Mouse (Mus musculus) testis, adult 2 months (tissue): Measurements from ENCODE around the gene Snrpb. TPM values are rescaled to one million over a fixed set of nuclear protein-coding genes. Genes with fewer than 3 reads are reported as not detected.

Experiments used
- H3K27ac ChIP-seq: fragments of 200-500 bp; 2 replicates; pipeline ENCODE4 v1.5.1; 2012; ENCODE audit warnings: low read depth, low read length; ENCODE audit not compliant: control insufficient read depth, insufficient read depth
- H3K27me3 ChIP-seq: fragments of 200-500 bp; 2 replicates; pipeline ENCODE4 v1.6.1; 2012; ENCODE audit warnings: mild to moderate bottlenecking, low read length, moderate library complexity; ENCODE audit not compliant: control insufficient read depth, insufficient read depth
- H3K36me3 ChIP-seq: fragments of 200-500 bp; 2 replicates; pipeline ENCODE4 v1.6.1; 2012; ENCODE audit warnings: mild to moderate bottlenecking, low read length; ENCODE audit not compliant: control insufficient read depth, insufficient read depth
- H3K4me1 ChIP-seq: fragments of 200-500 bp; 2 replicates; pipeline ENCODE4 v1.6.1; 2012; ENCODE audit warnings: low read length; ENCODE audit not compliant: control insufficient read depth, insufficient read depth
- H3K4me3 ChIP-seq: fragments of 200-500 bp; 2 replicates; pipeline ENCODE4 v1.5.1; 2012; ENCODE audit warnings: low read depth, mild to moderate bottlenecking, low read length, moderate library complexity, mixed read lengths; ENCODE audit not compliant: control insufficient read depth
- CTCF ChIP-seq: fragments of 200-500 bp; IDR thresholded peaks from 2 replicates; pipeline ENCODE4 v1.5.1; 2012; ENCODE audit warnings: low read depth, mild to moderate bottlenecking, inconsistent platforms, low read length, moderate library complexity; ENCODE audit not compliant: control insufficient read depth, insufficient read depth, insufficient replicate concordance
- POLR2A ChIP-seq: fragments of 200-500 bp; IDR thresholded peaks from 2 replicates; pipeline ENCODE4 v1.6.1; 2012; ENCODE audit warnings: low read depth, mild to moderate bottlenecking, inconsistent platforms, low read length, moderate library complexity; ENCODE audit not compliant: control insufficient read depth
- polyA plus RNA-seq: library from polyadenylated mRNA; depleted of rRNA; stranded (reverse); fragments of >200 nt; gene quantifications from 2 replicates; pipeline ENCODE4 v1.2.3, GENCODE M21; 2012

The Snrpb gene
- polyA plus RNA-seq, 1 experiment: 102 TPM

DNA sequence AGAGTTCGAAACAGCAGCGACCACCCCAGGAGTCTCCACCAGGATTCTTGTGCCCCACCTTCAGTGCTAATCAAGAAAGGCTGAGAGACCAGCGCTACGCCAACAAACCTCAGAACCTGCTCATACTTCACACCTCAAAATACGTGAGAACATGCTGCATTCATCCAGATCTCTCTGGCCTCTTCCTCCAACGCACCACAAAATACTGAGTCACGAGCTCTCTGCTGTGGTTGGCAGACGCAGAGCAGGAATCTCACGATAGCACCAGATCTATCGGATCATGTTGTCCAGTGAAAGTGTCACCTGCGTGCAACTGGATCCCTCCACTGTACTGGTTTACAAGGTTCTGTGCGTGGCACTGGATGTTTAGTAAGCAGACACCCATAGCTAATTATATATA lies 9.2 kb upstream of the Snrpb start:
- Histone ChIP-seq H3K4me3 (no peak overlapping the region), H3K4me1 (no peaks in the 10 kb centered on the region), H3K27me3 (no peaks in the 10 kb centered on the region), H3K36me3 (no peaks in the 10 kb centered on the region), H3K27ac (no peak overlapping the region)
- TF ChIP-seq CTCF (no peak), POLR2A (no peak)

GRCm38 (mm10) chr2:130179507-130180019 lies 360 bp upstream of the Snrpb start:
- peak overlapping the region; percentile 90 for H3K27ac ChIP-seq
- H3K4me3 ChIP-seq: peak overlapping the region; percentile 90
- H3K4me1 ChIP-seq: 0 out of 2 replicates have a peak, but pooled peaks cover 3% of the 10 kb centered on the region
- no peaks in the 10 kb centered on the region for H3K27me3 ChIP-seq
- H3K36me3 ChIP-seq: no peaks in the 10 kb centered on the region; the same call in 1 of the 2 replicates
- no peak for TF ChIP-seq POLR2A
- TF ChIP-seq CTCF: no peak

DNA sequence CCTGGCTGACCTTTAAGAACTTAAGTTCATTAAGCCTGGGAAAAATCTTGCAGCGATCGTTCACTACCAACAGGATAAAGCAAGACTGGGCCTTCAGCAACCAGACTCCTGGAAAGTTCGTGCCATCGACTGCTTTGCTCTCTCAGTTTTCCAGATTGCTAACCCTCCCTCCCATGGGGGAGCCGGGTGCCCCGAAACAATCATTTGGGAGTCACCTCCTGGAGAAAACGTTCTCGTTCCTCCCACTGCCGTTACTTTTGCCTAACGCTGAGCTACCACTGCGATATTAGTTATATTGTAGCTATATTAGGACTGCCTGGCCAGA lies 860 bp downstream of the Snrpb start:
- TF ChIP-seq CTCF (no peak), POLR2A (no peak)
- Histone ChIP-seq H3K27me3 (no peaks in the 10 kb centered on the region), H3K27ac (peak overlapping the region; percentile 94), H3K4me3 (peak overlapping the region; percentile 90), H3K4me1 (0 out of 2 replicates have a peak, but pooled peaks cover 3% of the 10 kb centered on the region), H3K36me3 (no peaks in the 10 kb centered on the region; the same call in 1 of the 2 replicates)

DNA sequence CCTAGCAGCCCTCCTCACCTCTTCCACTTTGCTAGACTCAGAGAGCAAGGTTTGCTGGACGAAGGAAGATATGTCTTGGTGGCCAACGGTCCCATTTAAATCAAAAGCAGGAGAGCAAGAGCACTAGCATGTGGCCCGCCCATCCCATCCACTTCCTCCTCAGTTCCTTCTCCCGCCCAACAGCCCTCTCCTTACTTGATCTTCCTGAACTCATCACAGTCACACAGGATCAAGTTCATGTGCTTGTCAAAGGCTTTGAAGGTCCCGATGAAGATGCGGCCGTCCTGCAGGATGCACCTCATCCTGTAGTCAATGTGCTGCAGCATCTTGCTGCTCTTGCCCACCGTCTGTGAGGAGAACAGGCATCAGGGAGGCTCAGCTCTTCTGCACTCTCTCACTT lies 2.4 kb downstream of the Snrpb start:
- no peak overlapping the region for H3K27ac ChIP-seq
- no peak overlapping the region for H3K4me3 ChIP-seq
- no peaks in the 10 kb centered on the region for H3K27me3 ChIP-seq
- TF ChIP-seq POLR2A: no peak
- TF ChIP-seq CTCF: no peak
- peaks cover 2% of the 10 kb centered on the region for H3K36me3 ChIP-seq
- H3K4me1 ChIP-seq: 0 out of 2 replicates have a peak, but pooled peaks cover 3% of the 10 kb centered on the region

DNA sequence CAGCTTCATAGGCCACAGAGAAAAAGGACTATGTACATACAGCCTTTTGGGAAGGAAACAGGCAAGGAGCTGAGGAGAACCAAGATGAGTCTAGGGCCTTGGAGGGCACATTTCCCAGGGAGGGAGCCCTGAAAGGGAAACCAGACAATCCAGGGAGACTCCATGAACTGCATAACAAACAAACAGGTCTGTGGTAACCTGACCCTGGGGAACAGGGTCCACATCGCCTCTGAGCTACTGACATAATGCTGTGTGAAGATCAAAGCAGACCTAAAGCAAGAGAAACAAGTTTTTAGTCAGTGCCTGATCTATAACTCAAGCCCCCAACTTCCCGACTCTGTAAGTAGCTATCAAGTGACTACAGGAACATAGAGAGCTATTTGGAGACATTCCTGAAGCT lies 7.5 kb downstream of the Snrpb start:
- Histone ChIP-seq H3K36me3 (peaks cover 2% of the 10 kb centered on the region), H3K27ac (no peak overlapping the region), H3K4me3 (no peak overlapping the region), H3K27me3 (no peaks in the 10 kb centered on the region), H3K4me1 (no peaks in the 10 kb centered on the region)
- no peak for TF ChIP-seq CTCF
- TF ChIP-seq POLR2A: no peak

DNA sequence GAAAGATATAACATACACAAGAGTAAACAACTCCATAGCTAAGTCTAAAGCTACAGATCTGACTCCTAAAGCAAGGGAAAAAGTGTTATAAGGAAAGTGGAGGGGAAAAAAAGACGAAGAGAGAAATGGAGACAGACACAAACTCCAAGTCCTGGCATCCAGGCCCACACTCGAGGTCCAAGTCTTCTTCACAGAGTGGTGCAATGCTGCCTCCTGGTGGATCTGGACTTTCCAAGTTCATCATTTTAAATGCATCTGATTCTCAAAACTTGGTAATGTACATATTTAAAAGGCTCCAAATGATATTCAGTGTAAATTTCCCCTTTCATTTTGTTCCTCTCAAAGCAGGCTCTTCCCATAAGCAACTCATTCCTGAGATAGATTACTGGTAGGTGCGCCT lies 11.3 kb downstream of the Snrpb start:
- no peaks in the 10 kb centered on the region for H3K27me3 ChIP-seq
- H3K27ac ChIP-seq: no peak overlapping the region
- TF ChIP-seq POLR2A (no peak), CTCF (no peak)
- no peak overlapping the region for H3K4me3 ChIP-seq
- H3K4me1 ChIP-seq: no peaks in the 10 kb centered on the region
- H3K36me3 ChIP-seq: peaks cover 2% of the 10 kb centered on the region

- TF ChIP-seq CTCF (no peak), POLR2A (no peak)
- no peaks in the 10 kb centered on the region for H3K4me1 ChIP-seq
- H3K36me3 ChIP-seq: no peaks in the 10 kb centered on the region; the same call in 1 of the 2 replicates
- H3K27ac ChIP-seq: no peak overlapping the region
- H3K27me3 ChIP-seq: no peaks in the 10 kb centered on the region
- H3K4me3 ChIP-seq: no peak overlapping the region
Measured at GRCm38 (mm10) chr2:130166311-130167214, 12.6 kb downstream of the Snrpb start.
